Mouse (Mus musculus) thymus, adult 18-20 months (tissue): Measurements from ENCODE around the gene Btbd3.
"Not testable (repeated sequence)": the region's sequence is repeated elsewhere in the genome, so short reads cannot be mapped to it uniquely, and the experiment has no call there.

ENCODE experiments used
- DNase-seq, 2 experiments: peaks; one replicate each; pipeline ENCODE4 v3.0.0; 2022; ENCODE audit warnings: mixed read lengths in 2 of 2

Btbd3 gene

GRCm38 (mm10) chr2:138280225-138280711, 23.9 kb downstream of the Btbd3 start:
- no peak for DNase-seq

- no peak for DNase-seq
Observed at GRCm38 (mm10) chr2:138281550-138282201, 25.3 kb downstream of the Btbd3 start.

- DNase-seq: no peak
Observed at GRCm38 (mm10) chr2:138283372-138283771, 27.0 kb downstream of the Btbd3 start.

- DNase-seq: no peak
Observed at GRCm38 (mm10) chr2:138283856-138284255, 27.5 kb downstream of the Btbd3 start.

GRCm38 (mm10) chr2:138285811-138286210, 29.4 kb downstream of the Btbd3 start:
- DNase-seq: no peak

- DNase-seq: no peak
Observed at GRCm38 (mm10) chr2:138290154-138290553, 33.8 kb downstream of the Btbd3 start.

- DNase-seq: no peak
Observed at GRCm38 (mm10) chr2:138294286-138294685, 37.9 kb downstream of the Btbd3 start.

GRCm38 (mm10) chr2:138306236-138306635, 49.9 kb downstream of the Btbd3 start:
- no peak for DNase-seq

- no peak for DNase-seq
Observed at GRCm38 (mm10) chr2:138315644-138316043, 59.3 kb downstream of the Btbd3 start.

- DNase-seq: no peak
Observed at GRCm38 (mm10) chr2:138320408-138320807, 64.0 kb downstream of the Btbd3 start.

- DNase-seq: no peak
Observed at GRCm38 (mm10) chr2:138321041-138321481, 64.7 kb downstream of the Btbd3 start.

- no peak for DNase-seq
Observed at GRCm38 (mm10) chr2:138322270-138323114, 66.1 kb downstream of the Btbd3 start.

GRCm38 (mm10) chr2:138326367-138326766, 70.0 kb downstream of the Btbd3 start:
- no peak for DNase-seq

- DNase-seq: not testable (repeated sequence)
Observed at GRCm38 (mm10) chr2:138334198-138334597, 77.8 kb downstream of the Btbd3 start.

GRCm38 (mm10) chr2:138337886-138338494, 81.6 kb downstream of the Btbd3 start:
- DNase-seq: no peak

- no peak for DNase-seq
Observed at GRCm38 (mm10) chr2:138338524-138338923, 82.2 kb downstream of the Btbd3 start.

- no peak for DNase-seq
Observed at GRCm38 (mm10) chr2:138355366-138355765, 99.0 kb downstream of the Btbd3 start.

- no peak for DNase-seq
Observed at GRCm38 (mm10) chr2:138362474-138362873, 106.1 kb downstream of the Btbd3 start.

GRCm38 (mm10) chr2:138365391-138365790, 109.0 kb downstream of the Btbd3 start:
- DNase-seq: no peak

- DNase-seq: no peak
Observed at GRCm38 (mm10) chr2:138374556-138374955, 118.2 kb downstream of the Btbd3 start.

- no peak for DNase-seq
Observed at GRCm38 (mm10) chr2:138378855-138379254, 122.5 kb downstream of the Btbd3 start.

- DNase-seq: no peak
Observed at GRCm38 (mm10) chr2:138384762-138385161, 128.4 kb downstream of the Btbd3 start.

- no peak for DNase-seq
Observed at GRCm38 (mm10) chr2:138388591-138388990, 132.2 kb downstream of the Btbd3 start.
